Mouse (Mus musculus): ENCODE measurements around the gene Dnase2b. TPM values are rescaled to one million over a fixed set of nuclear protein-coding genes. Genes with fewer than 3 reads are reported as not detected.

The Dnase2b gene
- total RNA-seq (2017) = 0.64 TPM in 1 of 2 replicates, not detected in the other

DNA sequence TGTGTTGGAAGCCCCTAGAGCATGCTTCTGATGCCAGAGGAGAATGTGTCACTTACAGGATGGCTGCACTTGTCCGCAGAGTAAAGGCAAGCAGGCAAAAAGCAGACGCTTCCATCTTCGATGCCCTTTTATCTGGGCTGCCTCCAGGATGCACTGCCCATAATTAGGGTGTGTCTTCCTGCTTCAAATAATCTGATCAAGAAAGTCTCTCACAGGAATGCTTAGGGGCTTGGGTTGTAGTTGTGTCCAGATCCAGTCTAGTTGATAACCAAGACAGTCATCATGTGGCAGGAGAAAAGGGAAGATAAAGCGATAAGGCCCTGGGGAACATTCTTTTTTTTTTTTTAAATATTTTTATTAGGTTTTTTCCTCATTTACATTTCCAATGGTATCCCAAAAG lies at the start of gene Dnase2b:
Gene Dnase2b, minus strand, starts transcription at position 101 of the 400 bp plus-strand sequence.
- no peak for ATAC-seq (replicated peaks; ENCODE audit: low read depth, poor library complexity, severe bottlenecking)

- ATAC-seq (replicated peaks; ENCODE audit: low read depth, poor library complexity, severe bottlenecking) = no peak
These were observed 46.5 kb upstream of the Dnase2b start for GRCm38 (mm10) chr3:146661907-146662306.

- ATAC-seq (replicated peaks; ENCODE audit: low read depth, poor library complexity, severe bottlenecking) = no peak
These were observed 45.6 kb upstream of the Dnase2b start for GRCm38 (mm10) chr3:146661001-146661400.

- no peak for ATAC-seq (replicated peaks; ENCODE audit: low read depth, poor library complexity, severe bottlenecking)
These were observed 43.9 kb upstream of the Dnase2b start for GRCm38 (mm10) chr3:146659321-146659720.

- peak; percentile 29 for ATAC-seq (replicated peaks; ENCODE audit: low read depth, poor library complexity, severe bottlenecking)
These were observed 42.8 kb upstream of the Dnase2b start for GRCm38 (mm10) chr3:146658061-146658639.

DNA sequence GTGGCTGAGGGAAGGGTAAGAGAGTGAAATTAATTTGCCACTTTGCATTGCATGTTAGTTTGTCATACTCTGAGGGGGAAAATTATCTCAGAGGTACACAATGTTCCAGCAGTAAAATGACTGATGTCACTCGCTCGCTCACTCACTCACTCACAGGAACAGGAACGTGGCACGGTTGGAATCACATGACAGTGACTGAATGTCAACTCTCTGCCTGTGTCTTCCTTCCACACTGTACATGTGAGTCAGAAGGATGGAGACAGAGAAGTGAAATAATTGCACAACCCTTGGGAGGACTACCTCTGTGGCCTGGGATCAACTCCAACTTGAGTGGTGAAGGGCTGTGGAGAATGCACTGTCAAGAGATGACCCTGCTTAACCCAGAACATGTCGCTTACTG lies 42.0 kb upstream of the Dnase2b start:
- ATAC-seq (replicated peaks; ENCODE audit: low read depth, poor library complexity, severe bottlenecking) = peak; percentile 46

DNA sequence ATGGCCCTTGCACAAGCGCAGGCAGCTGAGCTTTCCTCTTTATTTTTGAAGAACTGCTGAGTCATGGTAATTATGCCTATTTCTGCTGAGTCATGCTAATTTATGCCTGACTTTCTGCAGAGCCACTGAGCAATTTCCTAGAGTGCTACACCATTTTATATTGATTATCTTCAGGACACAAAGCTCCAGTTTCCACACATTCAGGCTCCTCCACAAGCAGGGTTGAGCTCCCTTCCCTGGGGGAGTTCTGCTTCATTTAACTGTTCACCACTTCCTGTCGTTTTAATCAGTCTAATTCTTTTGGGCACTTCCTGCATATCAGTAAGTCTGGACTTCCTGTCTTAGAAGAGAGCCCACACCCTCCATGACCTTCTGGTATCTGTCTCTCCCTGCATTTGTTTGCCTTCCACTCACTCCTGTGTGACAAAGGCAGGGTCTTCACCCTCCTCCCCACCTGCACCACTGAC lies 39.7 kb upstream of the Dnase2b start:
- ATAC-seq (replicated peaks; ENCODE audit: low read depth, poor library complexity, severe bottlenecking) = peak; percentile 69

- peak; percentile 45 for ATAC-seq (replicated peaks; ENCODE audit: low read depth, poor library complexity, severe bottlenecking)
These were observed 38.3 kb upstream of the Dnase2b start for GRCm38 (mm10) chr3:146653692-146654091.

GRCm38 (mm10) chr3:146652431-146652830 lies 37.0 kb upstream of the Dnase2b start:
- no peak for ATAC-seq (replicated peaks; ENCODE audit: low read depth, poor library complexity, severe bottlenecking)

GRCm38 (mm10) chr3:146651217-146651616 lies 35.8 kb upstream of the Dnase2b start, which contains the start of gene 4930503B20Rik:
4930503B20Rik (minus strand) TSS chr3:146651317.
- ATAC-seq (replicated peaks; ENCODE audit: low read depth, poor library complexity, severe bottlenecking) = no peak

DNA sequence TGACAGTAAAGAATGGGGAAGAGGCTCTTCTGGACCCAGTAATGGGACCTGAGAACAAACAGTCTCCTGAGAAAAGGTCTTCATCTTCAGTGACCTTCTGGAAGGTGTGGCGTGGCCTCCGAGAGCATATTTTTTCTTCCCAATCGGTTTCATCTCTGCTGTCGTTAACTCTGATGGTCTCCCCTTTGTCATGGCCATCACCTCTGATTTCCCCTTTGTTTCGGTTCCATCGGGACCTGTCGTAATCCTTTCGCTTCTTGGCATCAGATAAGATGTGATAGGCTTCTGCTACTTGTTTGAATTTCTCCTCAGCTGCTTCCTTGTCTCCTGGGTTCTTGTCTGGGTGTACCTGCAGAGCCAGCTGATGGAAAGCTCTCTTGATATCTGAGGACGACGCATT lies 35.3 kb upstream of the Dnase2b start:
- no peak for ATAC-seq (replicated peaks; ENCODE audit: low read depth, poor library complexity, severe bottlenecking)

GRCm38 (mm10) chr3:146649311-146649894 lies 34.0 kb upstream of the Dnase2b start:
- no peak for ATAC-seq (replicated peaks; ENCODE audit: low read depth, poor library complexity, severe bottlenecking)

- no peak for ATAC-seq (replicated peaks; ENCODE audit: low read depth, poor library complexity, severe bottlenecking)
These were observed 26.5 kb upstream of the Dnase2b start for GRCm38 (mm10) chr3:146641818-146642427.

DNA sequence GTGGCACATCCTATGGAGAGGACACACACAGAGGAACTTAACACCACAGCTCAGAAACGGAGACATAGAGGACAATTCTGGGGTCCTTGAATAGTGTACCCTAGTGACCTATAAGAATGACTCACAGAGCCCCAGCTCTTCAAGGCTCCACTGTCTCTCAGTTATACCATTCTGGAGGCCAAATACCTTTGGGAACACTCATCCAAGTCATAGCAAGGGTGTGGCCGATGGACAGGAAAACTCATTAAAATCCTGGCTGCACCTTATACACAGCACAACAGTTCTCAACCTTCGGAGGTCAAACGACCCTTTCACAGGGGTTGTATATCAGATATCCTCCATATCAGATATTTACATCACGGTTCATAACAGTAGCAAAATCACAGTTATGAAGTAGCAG lies 17.1 kb upstream of the Dnase2b start:
- ATAC-seq (replicated peaks; ENCODE audit: low read depth, poor library complexity, severe bottlenecking) = no peak

DNA sequence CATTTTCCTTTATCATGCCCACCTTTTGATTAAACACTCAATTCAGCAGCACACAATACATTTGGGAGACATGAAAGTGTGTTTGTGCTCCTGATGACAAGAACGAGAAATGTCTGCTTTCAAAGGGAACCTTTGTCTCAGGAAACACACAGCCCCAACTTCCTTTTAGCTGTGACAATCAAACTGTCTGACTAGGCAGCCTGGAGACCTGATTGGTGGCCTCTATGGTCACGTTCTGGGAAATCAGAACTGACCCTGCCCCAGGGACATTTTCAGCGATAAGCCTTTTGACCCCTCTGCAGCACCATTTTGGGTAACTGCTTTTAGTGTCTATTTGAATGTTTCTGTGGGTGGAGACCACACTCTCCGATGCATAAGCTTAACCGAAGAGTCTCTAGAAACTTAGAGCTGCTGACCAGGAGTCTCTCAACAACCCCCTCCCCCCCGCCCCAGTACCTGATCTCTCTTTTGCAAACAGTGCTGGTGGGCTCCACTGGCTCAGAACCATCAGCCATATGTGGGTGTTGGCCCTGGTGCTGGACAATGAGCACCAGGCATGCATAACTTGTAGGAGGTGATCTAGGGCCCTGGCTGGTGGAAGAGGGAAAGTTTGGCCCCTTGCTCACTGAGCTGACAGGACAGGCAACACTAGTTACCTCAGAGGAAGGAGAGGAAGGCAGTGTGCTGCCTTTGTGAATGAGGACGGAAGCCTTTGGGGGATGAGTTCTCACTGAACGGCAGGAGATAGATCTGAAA lies 13.0 kb upstream of the Dnase2b start:
- ATAC-seq (replicated peaks; ENCODE audit: low read depth, poor library complexity, severe bottlenecking) = peak; percentile 57

GRCm38 (mm10) chr3:146625766-146626165 lies 10.4 kb upstream of the Dnase2b start:
- no peak for ATAC-seq (replicated peaks; ENCODE audit: low read depth, poor library complexity, severe bottlenecking)

GRCm38 (mm10) chr3:146621966-146622365 lies 6.6 kb upstream of the Dnase2b start:
- ATAC-seq (replicated peaks; ENCODE audit: low read depth, poor library complexity, severe bottlenecking) = no peak

GRCm38 (mm10) chr3:146620555-146621249 lies 5.3 kb upstream of the Dnase2b start:
- ATAC-seq (replicated peaks; ENCODE audit: low read depth, poor library complexity, severe bottlenecking) = peak; percentile 55

GRCm38 (mm10) chr3:146620101-146620500 lies 4.7 kb upstream of the Dnase2b start:
- no peak for ATAC-seq (replicated peaks; ENCODE audit: low read depth, poor library complexity, severe bottlenecking)

DNA sequence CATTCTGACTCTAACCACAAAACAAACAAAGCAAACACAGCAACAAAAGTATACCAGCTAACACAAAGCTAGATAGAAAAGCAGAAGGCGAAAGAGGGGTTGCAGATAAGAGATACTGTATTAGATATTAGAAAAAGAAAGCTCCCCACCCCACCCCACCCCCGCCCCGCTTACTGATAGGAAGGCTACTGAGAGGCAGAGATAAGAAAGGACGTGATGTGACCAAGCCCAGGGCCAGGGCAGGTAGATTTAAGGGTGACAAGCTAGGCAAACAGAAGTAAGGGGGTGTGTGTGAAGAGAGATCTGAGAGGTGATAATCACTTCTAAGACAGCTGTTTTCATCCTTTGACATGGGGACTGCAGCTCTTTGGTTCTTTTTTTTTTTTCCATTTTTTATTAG lies 3.0 kb upstream of the Dnase2b start:
- no peak for ATAC-seq (replicated peaks; ENCODE audit: low read depth, poor library complexity, severe bottlenecking)
